Mouse (Mus musculus): ENCODE measurements around the gene 1700074P13Rik.

GRCm38 (mm10) chr6:40940457-40940856, at the start of gene 1700074P13Rik:
- TF ChIP-seq CTCF (conservative IDR thresholded peaks at IDR 0.05 in 1 of 2, IDR thresholded peaks at IDR 0.05 in 1 of 2; ENCODE audit: low read depth in 2 of 2, low read length in 2 of 2) (no peak), EP300 (IDR thresholded peaks at IDR 0.05; ENCODE audit: low read length) (no peak), ZNF384 (IDR thresholded peaks at IDR 0.05; ENCODE audit: low read depth, low read length) (no peak), NRF1 (IDR thresholded peaks at IDR 0.05; ENCODE audit: low read depth, low read length) (no peak), MYC (IDR thresholded peaks at IDR 0.05; ENCODE audit: low read depth, low read length) (no peak), BHLHE40 (IDR thresholded peaks at IDR 0.05; ENCODE audit: low read depth, low read length) (no peak), MEF2A (IDR thresholded peaks at IDR 0.05; ENCODE audit: borderline replicate concordance, low read depth, low read length) (no peak), NELFE (IDR thresholded peaks at IDR 0.05; ENCODE audit: low read depth, low read length) (no peak), MAZ (IDR thresholded peaks at IDR 0.05; ENCODE audit: low read depth, low read length) (no peak), ELF1 (IDR thresholded peaks at IDR 0.05; ENCODE audit: low read depth, low read length) (no peak), SMC3 (IDR thresholded peaks at IDR 0.05; ENCODE audit: low read depth, low read length) (no peak), MAX (IDR thresholded peaks at IDR 0.05; ENCODE audit: low read length) (no peak)
